Mouse (Mus musculus) testis, postnatal 14 days (tissue): ENCODE measurements around the gene Smg1.

Source experiments
- DNase-seq: peaks from one replicate; pipeline ENCODE4 v3.0.0; 2021; ENCODE audit warnings: low spot score

Smg1 gene

GRCm38 (mm10) chr7:118141271-118141670 lies 102.2 kb downstream of the Smg1 start:
- DNase-seq, result no peak

- no peak for DNase-seq
Measured at GRCm38 (mm10) chr7:118135128-118135527, 108.3 kb downstream of the Smg1 start.

GRCm38 (mm10) chr7:118129430-118130041 lies 113.9 kb downstream of the Smg1 start, which contains the start of gene Arl6ip1:
Gene Arl6ip1 (minus strand): TSS chr7:118129662.
- DNase-seq, result peak; percentile 99

- no peak for DNase-seq
Measured at GRCm38 (mm10) chr7:118128925-118129429, 114.5 kb downstream of the Smg1 start.

GRCm38 (mm10) chr7:118126219-118126875 lies 117.1 kb downstream of the Smg1 start:
- DNase-seq, result no peak

- no peak for DNase-seq
Measured at GRCm38 (mm10) chr7:118125736-118126135, 117.7 kb downstream of the Smg1 start.

- DNase-seq, result peak; percentile 78
Measured at GRCm38 (mm10) chr7:118123512-118124411, 119.7 kb downstream of the Smg1 start.

- DNase-seq, result no peak
Measured at GRCm38 (mm10) chr7:118122235-118122634, 121.2 kb downstream of the Smg1 start.

GRCm38 (mm10) chr7:118120654-118121053 lies 122.8 kb downstream of the Smg1 start:
- no peak for DNase-seq

- DNase-seq, result no peak
Measured at GRCm38 (mm10) chr7:118119946-118120345, 123.5 kb downstream of the Smg1 start.

- DNase-seq, result no peak
Measured at GRCm38 (mm10) chr7:118119142-118119541, 124.3 kb downstream of the Smg1 start.

GRCm38 (mm10) chr7:118118426-118118825 lies 125.0 kb downstream of the Smg1 start:
- no peak for DNase-seq

- no peak for DNase-seq
Measured at GRCm38 (mm10) chr7:118117539-118118210, 125.8 kb downstream of the Smg1 start.

- DNase-seq, result no peak
Measured at GRCm38 (mm10) chr7:118116787-118117538, 126.5 kb downstream of the Smg1 start.

- DNase-seq, result peak; percentile 94
Measured at GRCm38 (mm10) chr7:118115877-118116568, 127.4 kb downstream of the Smg1 start, which contains the start of gene Rps15a. Gene Rps15a (minus strand): TSS chr7:118116188.

- DNase-seq, result no peak
Measured at GRCm38 (mm10) chr7:118115533-118115876, 128.0 kb downstream of the Smg1 start.

- DNase-seq, result no peak
Measured at GRCm38 (mm10) chr7:118113541-118114297, 129.8 kb downstream of the Smg1 start.

GRCm38 (mm10) chr7:118111128-118111527 lies 132.3 kb downstream of the Smg1 start:
- DNase-seq, result no peak

- no peak for DNase-seq
Measured at GRCm38 (mm10) chr7:118107671-118108070, 135.8 kb downstream of the Smg1 start.
